Mouse (Mus musculus): ENCODE measurements around the gene Atrnl1.
"Not testable (repeated sequence)": the region's sequence is repeated elsewhere in the genome, so short reads cannot be mapped to it uniquely, and the experiment has no call there.

The Atrnl1 gene

DNA sequence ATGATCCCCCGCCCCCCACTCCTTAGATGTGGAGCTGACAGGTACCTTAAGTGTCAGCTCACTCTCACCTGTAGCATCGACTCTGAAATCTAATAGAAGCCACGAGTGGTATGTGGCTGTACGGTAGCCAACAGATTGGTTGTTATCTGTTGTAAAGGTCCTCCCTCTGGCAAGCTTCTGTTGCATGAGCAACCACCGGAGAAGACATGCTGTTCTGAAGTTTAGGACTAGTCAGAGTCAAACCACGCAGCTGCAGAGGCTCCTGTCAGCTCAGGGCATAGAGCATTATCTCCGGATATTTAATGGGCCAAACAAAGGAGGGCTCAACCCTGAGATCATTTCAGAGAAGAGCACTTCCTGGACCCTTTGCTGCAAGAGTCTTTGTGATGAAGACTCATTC is 222.2 kb downstream of the Atrnl1 start:
- no peak for DNase-seq

DNA sequence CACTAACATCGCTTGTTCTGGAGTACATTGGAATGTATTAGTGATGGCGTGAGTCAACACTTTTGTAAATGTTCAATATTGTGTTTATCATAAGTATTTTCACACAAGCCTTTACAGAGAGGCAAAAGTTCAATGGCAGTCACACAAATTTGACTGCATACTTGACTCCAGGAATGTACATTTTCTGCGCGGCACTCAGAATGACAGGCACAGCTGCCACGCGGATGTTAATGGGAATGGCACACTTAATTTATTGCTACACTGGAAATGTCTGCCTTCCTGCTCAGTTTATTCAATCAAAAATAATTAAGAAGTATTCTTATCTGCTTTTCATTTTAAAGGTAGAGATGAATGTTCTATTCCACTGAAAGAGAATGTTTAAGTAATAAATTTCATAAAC is 227.0 kb downstream of the Atrnl1 start:
- DNase-seq, result no peak

DNA sequence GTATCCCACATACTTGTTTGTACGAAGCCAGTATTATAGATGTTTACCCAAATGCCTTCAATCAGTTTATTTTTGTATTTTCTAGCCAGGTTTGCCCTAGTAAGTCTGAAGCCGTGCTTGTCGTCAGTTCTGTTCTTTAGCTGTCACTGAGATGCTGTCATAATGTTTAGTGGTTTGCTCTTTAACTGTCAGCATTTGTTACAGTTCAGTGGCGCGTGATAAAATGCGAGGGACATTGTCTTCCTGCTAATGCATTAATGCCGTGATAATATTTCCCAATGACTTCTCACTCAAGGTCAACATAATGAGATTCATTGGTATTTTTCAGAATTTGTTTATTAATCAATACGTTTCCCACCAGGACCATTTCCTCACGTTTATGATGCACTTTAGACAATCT is 227.7 kb downstream of the Atrnl1 start:
- no peak for DNase-seq

DNA sequence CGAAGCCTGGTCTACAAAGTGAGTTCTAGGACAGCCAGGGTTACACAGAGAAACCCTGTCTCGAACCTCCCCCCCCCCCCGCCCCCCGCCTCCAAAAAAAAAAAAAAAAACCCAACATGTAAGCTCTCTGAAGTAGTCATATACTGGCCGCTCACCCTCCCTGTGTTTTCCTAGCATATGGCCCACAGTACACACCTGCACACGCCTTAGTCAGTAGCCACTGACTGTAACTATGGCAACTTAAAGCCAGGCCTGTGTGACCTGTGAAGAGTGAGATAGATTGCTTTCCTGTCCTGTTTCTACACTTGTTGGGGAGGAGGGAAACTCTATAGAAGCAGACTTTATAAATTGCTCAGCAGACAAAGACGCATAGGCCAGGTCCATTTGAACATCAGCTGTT is 239.1 kb downstream of the Atrnl1 start:
- DNase-seq, result no peak

DNA sequence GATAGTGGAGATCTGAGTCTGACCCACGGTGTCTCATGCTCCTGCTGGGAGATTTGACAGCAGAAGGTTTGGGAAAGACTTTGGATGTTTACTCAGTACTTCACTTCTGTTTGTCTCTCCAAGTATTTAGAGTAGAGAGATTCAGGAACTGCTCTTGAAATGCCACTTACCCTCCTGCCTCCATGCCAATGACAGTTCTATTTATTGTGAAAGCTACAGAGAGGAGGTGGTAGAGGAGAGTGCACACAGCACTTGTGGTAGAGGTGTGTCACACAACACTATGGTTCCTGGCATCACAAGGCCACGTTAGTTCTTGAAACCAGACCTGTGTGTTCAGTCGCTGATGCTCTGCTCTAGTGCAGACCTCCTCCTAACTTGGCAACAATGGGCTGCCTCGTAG is 257.5 kb downstream of the Atrnl1 start:
- DNase-seq, result no peak

DNA sequence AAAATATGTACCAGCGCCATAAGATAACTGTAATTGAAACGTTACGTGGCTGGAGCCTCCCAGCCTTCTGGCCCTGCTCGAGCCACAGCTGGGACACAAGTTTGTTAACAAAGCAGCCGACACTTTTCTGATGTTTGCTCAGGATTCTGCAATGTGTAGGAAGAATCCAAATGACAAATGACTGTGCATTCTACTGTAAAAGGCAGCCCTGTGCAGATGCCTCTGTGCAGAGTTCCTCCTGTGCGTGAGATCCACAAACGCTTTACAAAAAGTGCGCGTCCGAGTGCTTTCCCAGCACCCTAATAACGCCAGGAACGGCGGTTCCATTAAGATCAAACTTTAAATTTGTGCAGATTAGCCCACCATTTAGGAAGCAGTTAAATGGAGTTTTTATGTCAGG is 260.0 kb downstream of the Atrnl1 start:
- no peak for DNase-seq

DNA sequence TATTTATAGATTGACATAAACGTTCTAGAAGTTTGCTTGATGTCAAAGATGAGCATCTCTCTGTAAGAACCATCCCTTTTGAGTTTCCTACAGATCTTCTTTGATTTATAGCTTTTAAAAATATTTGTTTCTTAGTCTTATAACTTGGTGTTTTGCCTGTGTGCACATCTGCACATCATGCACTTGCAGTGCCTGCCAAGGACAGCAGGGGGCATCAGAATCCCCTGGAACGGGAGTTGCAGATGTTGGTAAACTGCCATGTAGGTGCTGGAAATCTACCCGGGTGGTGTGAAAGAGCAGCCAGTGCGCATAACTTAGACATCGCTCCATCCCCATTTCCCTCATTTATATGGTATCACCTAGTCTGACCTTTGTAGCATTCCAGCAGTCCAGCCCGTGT is 265.2 kb downstream of the Atrnl1 start:
- no peak for DNase-seq

DNA sequence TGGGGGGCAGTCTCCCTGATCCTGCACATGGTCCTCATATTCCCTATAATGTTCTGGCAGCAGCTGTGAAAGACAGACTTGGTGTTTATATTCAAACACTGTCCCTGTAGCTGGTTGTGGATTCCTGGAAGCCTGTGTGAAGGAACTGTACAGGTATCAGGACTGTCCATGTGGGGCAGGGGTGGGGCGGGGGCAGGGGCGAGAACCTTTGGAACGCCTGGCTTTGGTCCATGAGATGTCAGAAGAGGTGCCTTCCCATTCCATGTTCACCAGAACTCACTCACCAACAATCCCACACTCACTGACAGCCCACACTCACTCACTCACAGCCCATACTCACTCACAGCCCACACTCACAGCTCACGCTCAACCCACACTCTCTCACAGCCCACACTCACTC is 266.5 kb downstream of the Atrnl1 start:
- DNase-seq, result no peak

DNA sequence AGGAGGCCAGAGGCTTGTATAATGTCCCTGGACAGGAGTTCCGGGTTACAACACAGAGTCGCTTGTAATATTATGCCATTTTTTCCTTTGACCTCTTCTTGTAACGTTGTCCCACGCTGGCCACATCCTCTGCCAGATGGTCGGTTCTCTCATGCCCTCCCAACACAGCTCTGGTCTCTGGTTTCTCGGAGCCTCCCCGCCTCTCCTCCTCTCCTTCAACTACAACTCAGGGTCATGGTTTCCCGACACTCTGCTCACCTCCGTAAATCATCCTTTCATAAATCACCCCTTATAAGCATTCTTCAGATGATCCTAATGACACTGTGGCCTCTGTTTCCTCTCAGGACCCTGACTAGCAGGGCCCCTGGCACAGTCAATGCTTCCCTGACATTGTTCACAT is 267.7 kb downstream of the Atrnl1 start:
- DNase-seq, result no peak

DNA sequence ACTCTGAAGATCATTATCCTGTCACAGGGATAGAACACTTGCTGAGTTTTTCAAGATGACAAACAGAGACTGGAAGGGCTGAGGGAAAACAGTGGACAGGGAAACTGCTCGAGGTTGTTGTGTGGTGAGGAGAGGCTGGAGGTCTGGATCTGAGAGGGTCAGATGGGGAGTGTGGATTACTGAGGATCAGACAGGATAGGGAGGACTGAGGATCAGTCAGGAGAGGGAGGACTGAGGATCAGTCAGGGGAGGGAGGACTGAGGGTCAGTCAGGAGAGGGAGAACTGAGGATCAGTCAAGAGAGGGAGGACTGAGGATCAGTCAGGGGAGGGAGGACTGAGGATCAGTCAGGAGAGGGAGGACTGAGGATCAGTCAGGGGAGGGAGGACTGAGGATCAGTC is 269.0 kb downstream of the Atrnl1 start:
- DNase-seq, result not testable (repeated sequence)

DNA sequence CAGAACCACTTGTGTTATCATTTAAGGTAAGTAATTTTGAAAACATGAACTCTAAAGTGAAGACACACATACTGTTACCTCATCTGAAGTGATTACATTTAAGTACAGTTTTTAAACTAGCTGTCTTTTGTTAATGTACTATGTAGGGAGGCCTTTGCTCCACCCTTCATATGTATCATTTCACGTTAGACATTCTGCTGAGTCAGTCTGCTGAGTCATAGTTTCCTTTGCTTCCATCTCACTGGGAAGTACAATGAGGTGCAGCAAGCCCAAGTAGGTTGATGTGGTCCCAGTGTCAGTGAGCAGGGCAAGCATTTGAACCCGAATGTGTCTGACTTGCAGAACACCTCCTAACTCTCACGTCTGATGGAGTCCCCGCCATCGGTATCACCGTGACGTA is 271.1 kb downstream of the Atrnl1 start:
- no peak for DNase-seq

DNA sequence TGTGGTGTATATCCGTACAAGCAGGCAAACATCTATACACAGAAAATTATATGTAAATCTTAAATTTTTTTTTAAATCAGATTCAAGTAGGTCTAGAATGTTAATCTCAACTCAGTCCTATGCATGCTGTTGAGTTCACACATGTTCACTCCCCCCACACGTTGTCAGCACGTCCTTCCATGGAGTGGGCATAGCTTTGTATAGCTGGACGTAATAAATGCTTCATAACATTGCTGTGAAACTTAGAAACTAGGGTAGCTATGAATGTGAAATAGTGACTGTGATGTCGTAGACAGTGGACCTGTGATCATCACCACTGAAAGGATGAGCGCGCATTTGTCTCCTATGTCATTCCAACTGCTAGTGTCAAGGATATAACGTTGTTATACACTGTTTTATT is 278.0 kb downstream of the Atrnl1 start:
- no peak for DNase-seq

DNA sequence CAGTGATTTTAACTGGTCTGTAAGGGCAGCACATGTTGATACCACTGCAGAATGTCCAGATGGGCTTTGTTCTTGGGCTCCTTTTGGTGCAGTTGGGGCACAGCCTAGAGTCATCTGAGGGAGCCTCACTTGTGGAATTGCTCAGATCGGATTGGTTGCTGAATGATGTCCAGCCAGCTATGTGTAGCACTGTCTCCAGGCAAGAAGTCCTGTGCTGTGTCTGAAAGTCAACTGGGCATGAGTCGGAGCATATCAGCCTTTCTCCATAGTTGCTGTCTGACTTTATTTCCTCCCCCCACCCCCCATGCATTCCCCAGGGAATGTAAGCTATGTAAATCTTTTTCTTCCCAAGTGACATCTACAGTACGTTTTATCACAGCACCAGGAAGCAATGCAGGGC is 278.9 kb downstream of the Atrnl1 start:
- no peak for DNase-seq

DNA sequence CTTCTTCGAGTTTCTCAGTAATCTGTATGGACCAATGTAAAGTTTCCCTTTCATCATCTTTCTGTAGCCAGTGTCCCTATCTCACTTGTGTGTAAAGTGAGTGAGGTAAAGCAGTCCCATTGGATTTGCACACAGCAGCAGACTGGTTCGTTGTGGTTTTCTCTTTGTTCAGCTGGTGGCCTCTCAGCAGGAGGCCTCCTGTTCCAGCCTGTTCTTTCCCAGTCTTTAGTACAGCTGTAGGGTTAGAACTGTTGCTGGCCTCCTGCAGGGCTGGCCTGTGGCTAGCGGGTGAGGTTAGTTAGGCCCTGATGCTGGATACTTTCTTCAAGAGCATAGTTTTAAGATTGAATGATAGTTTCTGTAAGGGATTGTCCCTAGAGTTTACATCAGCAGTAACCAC is 280.1 kb downstream of the Atrnl1 start:
- no peak for DNase-seq

DNA sequence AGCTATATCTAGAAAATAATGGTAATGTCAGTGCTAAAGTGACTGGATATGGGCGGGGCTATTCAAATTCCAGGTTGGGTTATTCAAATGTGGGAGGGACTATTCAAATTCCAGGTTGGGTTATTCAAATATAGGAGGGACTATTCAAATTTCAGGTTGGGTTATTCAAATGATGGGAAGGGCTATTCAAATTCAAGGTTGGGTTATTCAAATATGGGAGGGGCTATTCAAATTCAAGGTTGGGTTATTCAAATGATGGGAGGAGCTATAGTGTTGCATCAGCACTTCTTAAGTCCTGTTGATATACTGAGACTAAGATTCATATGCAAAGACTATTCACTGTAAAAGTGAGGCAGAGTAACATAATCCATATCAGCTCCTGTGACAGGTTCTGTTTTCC is 283.4 kb downstream of the Atrnl1 start:
- DNase-seq, result no peak

DNA sequence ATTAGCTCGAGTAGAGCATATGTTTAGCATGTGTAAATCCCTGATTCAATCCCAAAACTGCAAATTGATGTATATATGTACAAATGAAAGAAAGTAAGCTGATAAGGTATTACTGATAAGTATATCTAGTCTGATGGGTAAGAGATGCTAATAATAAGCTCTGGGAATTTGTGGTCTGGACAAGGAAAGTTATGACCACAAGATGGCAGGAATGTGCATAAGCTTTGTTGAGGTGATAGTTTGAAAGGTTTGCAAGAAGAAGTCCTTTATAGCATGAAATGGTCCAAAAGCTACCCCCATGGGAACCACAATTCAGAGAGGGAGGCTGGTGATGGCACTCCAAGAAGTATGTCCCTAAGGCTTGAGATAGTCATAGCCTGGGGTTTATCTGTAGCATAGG is 289.2 kb downstream of the Atrnl1 start:
- DNase-seq, result no peak

DNA sequence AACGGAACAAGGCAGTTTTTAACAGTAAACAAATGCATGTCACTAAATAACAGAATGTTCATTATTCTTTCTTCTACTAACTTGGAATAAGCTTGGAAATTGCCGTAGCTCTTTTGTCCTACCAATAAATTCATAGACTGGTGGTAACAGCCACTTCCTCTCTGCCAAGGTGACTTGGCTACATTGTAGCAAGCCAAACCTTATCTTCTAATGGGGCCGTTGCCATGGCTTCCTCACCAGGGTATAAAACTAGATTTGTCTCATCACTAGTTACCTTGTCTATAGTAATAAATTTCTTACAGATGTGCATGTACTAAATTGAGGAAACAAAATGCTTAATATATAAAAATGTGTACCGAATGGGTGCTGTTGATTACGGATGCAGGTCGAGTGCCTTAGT is 298.6 kb downstream of the Atrnl1 start:
- DNase-seq, result no peak

DNA sequence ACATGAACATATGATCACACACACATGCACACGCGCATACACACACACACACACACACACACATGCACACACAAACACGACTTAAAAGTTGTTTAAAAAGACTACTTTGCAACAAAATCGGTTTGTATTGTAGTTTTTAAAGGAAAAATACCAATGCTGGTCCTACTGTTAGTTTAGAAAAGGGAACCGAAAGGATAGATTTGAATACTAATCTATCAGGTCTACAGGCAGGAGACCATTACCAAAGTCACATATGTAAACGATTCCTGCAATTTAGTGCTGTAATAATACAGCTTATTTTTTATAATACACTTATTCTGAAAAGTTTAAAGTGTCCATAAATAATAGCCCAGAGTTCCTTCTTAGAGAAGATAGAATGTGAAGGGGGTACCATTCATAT is 299.8 kb downstream of the Atrnl1 start:
- no peak for DNase-seq

DNA sequence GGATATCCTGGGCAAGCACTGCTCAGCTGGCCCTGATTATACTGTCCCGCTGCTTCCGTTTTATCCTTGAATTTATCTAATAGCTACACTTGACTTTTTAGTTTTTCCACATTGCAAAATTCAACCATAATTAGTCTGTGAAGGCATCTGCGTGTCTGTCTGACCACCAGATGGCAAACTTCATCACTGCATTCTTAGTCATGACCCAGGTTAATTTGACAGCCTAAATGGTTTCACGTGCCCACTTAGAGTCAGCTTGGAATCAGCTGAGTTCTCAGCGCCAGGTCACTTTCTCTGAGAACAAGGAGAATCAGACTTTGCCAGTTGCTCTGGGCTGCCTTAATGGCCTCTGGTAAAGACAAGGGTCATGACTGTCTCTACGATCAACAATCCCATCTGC is 305.5 kb downstream of the Atrnl1 start:
- no peak for DNase-seq

DNA sequence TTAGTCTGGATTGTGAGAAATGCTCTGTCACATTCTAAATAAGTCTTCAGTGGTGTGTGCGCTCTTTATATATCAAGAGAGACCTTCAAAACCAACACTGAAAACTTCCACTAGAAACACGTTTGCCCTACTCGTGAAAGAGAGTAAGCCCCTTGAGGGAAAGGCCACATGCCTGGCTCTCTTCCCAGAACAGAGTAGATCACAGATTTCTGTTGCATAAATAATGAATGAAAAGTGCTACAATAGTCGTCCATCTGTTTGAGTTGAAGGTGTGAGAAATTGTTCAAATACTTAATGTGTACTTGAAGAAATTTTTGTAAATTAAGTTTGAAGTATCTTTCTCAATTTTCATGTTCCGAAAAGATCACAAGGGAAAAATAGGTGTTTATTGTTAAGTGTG is 312.2 kb downstream of the Atrnl1 start:
- DNase-seq, result no peak

DNA sequence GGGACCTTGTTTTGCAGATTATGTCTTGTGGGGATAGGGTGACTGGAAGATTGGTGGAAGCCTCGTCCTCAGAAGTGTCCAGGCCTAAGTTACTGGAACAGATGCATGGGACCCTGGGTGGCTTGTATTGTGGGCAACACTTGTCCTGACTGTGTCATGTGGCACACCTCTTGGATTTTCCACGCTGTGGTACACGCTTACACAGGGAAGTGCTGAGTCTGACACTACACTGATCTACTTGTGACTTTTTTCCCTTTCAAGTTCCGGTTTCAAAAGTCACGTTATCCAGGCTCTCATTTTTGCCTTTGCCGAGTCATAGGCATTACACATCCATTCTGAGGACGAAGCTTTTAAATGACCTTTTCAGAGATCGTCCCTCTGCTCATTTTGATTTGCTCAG is 314.0 kb downstream of the Atrnl1 start:
- no peak for DNase-seq

DNA sequence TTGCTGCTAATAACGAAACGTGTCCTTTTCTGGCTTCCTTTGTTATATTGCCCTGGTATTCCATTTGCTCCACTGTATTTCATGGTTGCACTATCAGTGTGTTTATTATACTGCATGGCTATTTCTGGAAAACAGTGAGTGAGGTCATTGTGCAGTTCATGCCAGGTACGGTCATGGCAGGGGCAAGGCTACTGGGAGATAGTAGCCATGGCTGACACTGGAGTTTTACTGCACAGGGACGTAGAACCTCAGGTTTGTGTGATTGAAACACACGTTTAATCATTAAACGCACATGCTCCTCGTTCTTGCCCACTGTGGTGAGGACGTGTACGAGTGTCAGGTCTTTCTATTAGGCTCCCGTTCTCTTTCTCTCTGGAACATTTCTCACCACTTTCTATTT is 314.8 kb downstream of the Atrnl1 start:
- DNase-seq, result no peak

DNA sequence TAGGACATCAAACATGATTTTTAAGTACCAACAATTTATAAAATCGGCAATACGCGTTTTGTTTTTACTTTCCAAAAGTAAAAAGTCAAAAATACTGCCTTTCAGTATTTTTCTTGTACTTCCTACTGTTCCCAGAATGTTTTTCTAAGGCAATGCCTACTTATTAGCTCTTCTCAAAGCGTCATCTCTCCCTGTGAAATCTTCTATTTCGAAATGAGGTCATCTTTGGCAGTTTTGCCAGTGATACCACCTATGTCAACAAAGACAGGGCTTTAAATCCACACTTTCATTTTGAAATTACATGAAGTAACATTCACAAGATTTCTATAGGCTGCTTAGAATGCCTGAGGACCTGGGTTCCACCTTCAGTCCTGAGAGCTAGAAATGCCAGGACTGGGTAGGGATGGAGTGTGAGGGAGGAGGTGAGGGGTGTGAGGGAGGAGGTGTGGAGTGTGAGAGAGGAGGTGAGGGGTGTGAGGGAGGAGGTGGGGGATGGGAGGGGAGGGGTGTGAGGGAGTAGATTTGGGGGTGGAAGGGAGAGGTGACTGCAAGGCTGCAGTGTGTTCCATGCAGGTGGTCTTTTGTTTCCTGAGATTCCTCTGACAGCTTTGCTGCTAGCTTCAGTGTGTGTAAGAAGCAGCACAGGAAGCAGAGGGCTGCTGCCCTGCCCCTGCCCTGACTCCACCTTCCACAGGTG is 315.5 kb downstream of the Atrnl1 start:
- DNase-seq, result no peak

DNA sequence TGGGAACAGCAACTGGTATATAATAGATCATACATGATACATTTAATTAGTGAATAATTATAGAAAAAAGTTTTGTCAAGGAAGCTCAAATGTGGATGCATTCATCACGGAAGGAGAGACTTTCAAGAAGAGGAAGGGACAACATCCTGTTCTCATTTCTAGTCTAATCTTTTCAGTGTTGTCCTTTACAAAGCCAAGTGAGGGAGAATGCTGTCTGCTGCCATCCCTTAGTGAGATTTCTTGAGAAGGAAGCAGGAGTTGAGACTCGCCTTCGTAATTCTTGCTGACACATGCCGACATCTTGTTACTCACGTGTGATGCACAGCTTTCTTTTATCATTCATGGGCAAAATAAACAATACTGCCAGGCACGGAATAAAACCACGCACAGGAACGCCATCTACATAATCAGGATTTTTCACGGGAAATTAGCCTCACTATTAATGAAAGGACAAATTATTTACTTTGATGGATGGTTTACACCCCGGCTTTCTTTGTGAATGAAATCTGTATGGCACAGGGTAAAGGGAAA is 316.2 kb downstream of the Atrnl1 start:
- no peak for DNase-seq
